Mouse (Mus musculus): ENCODE data around the gene Arhgap21. TPM values are rescaled to one million over a fixed set of nuclear protein-coding genes. Genes with fewer than 3 reads are reported as not detected.

Arhgap21 gene
- polyA plus RNA-seq, 1 experiment from 2014 or later, result 28.3 TPM

DNA sequence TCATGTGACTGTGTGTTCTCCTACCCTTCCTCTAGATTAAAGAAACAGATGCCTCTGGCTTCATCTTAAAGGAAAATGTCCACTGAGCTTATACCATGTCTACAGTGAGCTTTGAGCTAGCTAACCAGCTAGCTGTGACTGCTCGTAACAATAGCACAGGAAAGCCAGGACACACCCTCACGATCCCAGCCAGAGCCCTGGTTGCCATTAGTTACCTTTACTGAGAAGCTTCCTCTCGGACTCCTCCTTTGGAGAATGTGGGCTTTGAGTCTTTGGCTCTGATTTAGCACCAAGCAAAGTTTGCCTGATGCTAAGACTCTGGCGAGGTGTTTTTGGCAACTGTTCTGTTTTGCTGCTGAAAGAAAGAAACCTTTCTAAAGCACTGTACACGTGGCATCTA lies 107.9 kb downstream of the Arhgap21 start:
- no peaks in the 10 kb centered on the region for H3K27me3 ChIP-seq (ENCODE audit: low read depth, poor library complexity, severe bottlenecking)
- H3K27ac ChIP-seq (replicated peaks), result no peak overlapping the region
- H3K4me3 ChIP-seq, result no peak overlapping the region
- DNase-seq (ENCODE audit: low spot score), result no peak
- no peaks in the 10 kb centered on the region for H3K9me3 ChIP-seq (replicated peaks)
- H3K4me1 ChIP-seq, result no peaks in the 10 kb centered on the region
- WGBS, result 72% methylated on average over 5 of the region's 5 CpGs
- peaks cover 99% of the 10 kb centered on the region for H3K36me3 ChIP-seq

DNA sequence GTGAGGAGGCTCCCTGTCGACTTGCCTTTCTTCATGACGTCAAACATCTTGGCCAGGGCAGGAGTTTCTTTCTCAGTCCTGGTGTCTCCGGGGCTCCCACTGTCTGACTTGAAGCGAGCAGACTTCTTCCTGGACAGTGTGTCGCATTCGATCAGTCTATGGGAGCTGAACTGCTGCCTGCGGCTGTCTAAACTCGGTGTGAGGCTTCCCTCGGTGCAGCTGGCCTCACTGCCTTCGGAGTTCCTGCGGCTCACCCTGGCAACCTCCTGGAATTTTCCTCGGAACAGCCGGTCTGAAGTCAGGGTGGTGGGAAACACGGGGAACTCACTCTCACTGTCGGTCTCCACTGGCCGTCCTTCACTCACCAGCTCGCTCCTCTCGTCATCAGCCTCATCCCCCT lies 119.3 kb downstream of the Arhgap21 start:
- Histone ChIP-seq H3K4me3 (no peak overlapping the region), H3K4me1 (no peaks in the 10 kb centered on the region), H3K27ac (replicated peaks) (no peak overlapping the region), H3K27me3 (ENCODE audit: low read depth, poor library complexity, severe bottlenecking) (no peaks in the 10 kb centered on the region), H3K9me3 (replicated peaks) (no peaks in the 10 kb centered on the region), H3K36me3 (peaks cover 82% of the 10 kb centered on the region)
- WGBS, result 78% methylated on average over 18 of the region's 18 CpGs
- DNase-seq (ENCODE audit: low spot score), result peak; percentile 14

DNA sequence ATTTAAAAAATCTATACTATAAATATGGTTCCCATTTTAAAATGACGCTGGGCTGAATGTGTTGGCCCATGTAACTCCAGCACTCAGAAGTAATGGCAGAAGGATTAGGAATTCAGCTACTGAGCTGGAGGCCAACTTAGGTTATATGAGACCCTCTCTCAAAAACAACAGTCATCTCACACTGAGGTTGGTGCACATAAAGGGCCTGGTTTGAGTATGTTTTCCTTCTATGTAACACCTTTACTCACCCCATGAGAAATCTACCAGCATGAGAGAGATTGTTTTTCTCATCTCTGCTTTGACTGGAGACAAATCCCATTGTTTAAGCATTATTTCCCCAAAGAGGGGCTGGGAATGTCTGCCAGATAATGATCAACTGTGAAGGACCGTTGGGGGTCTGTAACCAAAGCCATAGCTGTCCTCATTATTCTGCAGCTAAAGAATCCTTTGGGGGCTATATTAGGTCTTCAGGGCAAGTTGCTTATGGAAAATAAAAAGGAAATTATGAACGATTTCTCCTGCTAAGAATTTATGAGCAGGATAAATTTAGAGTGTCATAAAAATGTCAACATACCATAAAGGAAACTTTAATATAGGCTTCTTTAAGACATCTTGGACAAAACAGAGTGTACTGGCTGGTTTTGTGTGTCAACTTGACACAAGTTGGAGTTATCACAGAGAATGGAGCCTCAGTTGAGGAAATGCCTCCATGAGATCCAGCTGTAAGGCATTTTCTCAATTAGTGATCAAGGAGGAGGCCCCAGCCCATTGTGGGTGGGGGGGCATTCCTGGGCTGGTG lies 136.9 kb downstream of the Arhgap21 start:
- H3K4me1 ChIP-seq, result no peaks in the 10 kb centered on the region
- no peak for DNase-seq (ENCODE audit: low spot score)
- H3K4me3 ChIP-seq, result no peak overlapping the region
- no peak overlapping the region for H3K27ac ChIP-seq (replicated peaks)
- H3K36me3 ChIP-seq, result no peaks in the 10 kb centered on the region
- no peaks in the 10 kb centered on the region for H3K27me3 ChIP-seq (ENCODE audit: low read depth, poor library complexity, severe bottlenecking)
- WGBS, result 86% methylated on average over 3 of the region's 3 CpGs
- no peaks in the 10 kb centered on the region for H3K9me3 ChIP-seq (replicated peaks)

DNA sequence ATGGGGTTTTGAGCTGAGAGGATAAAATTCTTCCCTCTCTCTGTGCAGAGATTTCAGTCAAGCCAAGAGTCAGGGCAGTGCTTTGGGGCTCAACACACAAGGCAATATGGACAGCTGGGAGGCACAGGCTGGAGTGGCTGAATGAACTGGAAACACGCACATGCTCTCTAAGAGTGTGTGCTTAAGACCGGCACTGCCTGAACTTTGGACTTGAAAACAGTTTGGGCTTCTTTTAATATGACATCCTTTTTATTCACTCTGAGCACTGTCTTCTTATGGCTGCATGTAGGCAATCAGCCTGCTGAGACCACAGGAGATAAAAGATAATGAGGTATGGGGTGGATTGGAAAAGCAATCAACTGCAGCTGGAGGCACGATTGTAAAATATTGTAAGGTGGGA lies 137.8 kb downstream of the Arhgap21 start:
- 87% methylated on average over 3 of the region's 3 CpGs for WGBS
- no peak overlapping the region for H3K27ac ChIP-seq (replicated peaks)
- H3K4me1 ChIP-seq, result no peaks in the 10 kb centered on the region
- H3K4me3 ChIP-seq, result no peak overlapping the region
- no peak for DNase-seq (ENCODE audit: low spot score)
- H3K9me3 ChIP-seq (replicated peaks), result no peaks in the 10 kb centered on the region
- no peaks in the 10 kb centered on the region for H3K36me3 ChIP-seq
- no peaks in the 10 kb centered on the region for H3K27me3 ChIP-seq (ENCODE audit: low read depth, poor library complexity, severe bottlenecking)

DNA sequence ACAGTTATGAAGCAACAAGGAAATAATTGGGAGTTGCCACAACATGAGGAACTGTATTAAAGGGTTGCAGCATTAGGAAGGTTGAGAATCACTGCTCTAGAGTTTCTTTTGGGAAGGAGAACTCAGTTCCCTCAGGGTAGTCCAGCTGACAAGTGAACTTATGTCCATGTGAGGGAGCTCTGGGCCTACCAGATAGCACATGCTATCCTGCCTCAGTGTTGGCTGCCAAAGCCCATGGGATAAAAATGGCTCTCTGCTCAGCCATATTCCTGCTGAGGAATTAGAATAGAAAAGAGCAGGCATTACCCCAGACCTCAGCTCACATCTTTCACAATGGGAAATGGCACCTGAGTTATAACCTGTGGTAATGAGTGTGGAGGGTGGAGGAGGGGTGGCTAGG lies 142.4 kb downstream of the Arhgap21 start:
- no peaks in the 10 kb centered on the region for H3K36me3 ChIP-seq
- H3K27ac ChIP-seq (replicated peaks), result no peak overlapping the region
- no peaks in the 10 kb centered on the region for H3K27me3 ChIP-seq (ENCODE audit: low read depth, poor library complexity, severe bottlenecking)
- no peaks in the 10 kb centered on the region for H3K9me3 ChIP-seq (replicated peaks)
- H3K4me1 ChIP-seq, result no peaks in the 10 kb centered on the region
- H3K4me3 ChIP-seq, result no peak overlapping the region
- no peak for DNase-seq (ENCODE audit: low spot score)

DNA sequence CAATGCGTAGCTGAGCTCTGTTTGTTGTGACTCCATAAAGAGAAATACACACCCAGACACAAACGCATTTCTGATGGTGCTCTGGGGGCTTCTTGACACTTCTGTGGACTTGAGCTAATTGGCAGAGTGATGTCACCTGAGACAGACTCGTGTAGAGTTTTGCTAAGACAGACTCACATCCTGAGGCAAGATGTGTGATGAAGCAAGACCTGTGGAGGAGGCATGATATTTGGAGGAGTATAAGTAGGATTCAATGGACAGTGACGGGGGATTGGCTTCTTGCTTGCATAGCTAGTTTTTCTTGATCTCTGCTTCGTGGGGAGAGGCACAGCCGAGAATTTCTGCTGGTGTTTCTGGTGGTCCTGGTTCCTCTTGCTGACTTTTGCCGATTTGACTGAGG lies 150.5 kb downstream of the Arhgap21 start:
- no peak for DNase-seq (ENCODE audit: low spot score)
- H3K4me3 ChIP-seq, result no peak overlapping the region
- H3K27ac ChIP-seq (replicated peaks), result no peak overlapping the region
- H3K4me1 ChIP-seq, result 0 out of 2 replicates have a peak, but pooled peaks cover 2% of the 10 kb centered on the region
- 0 out of 2 replicates have a peak, but pooled peaks cover 7% of the 10 kb centered on the region for H3K9me3 ChIP-seq (replicated peaks)
- H3K27me3 ChIP-seq (ENCODE audit: low read depth, poor library complexity, severe bottlenecking), result no peaks in the 10 kb centered on the region
- WGBS, result 84% methylated on average over 7 of the region's 7 CpGs
- no peaks in the 10 kb centered on the region for H3K36me3 ChIP-seq

DNA sequence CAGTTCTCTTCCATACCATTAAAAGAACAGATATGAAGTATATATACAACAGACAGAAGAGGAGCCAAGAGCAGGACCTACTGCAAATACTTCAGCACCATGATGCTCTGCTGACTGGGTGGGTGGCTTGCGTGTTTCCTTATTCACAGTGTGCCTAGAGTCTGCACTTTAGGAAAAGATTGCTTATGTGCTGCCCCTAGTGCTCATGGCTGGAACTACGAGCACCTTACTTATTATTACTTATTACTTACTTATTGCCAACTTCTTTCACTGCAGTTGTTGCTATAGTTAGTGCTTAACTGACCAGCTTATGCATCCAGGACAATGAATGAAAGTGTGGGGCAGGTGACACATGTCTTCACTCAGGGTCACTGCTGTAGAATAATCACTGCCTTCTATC lies 154.7 kb downstream of the Arhgap21 start:
- no peak for DNase-seq (ENCODE audit: low spot score)
- 0 out of 2 replicates have a peak, but pooled peaks cover 7% of the 10 kb centered on the region for H3K9me3 ChIP-seq (replicated peaks)
- WGBS, result 81% methylated on average over 2 of the region's 2 CpGs
- H3K4me3 ChIP-seq, result no peak overlapping the region
- no peak overlapping the region for H3K27ac ChIP-seq (replicated peaks)
- H3K36me3 ChIP-seq, result no peaks in the 10 kb centered on the region
- H3K4me1 ChIP-seq, result no peaks in the 10 kb centered on the region
- H3K27me3 ChIP-seq (ENCODE audit: low read depth, poor library complexity, severe bottlenecking), result no peaks in the 10 kb centered on the region

DNA sequence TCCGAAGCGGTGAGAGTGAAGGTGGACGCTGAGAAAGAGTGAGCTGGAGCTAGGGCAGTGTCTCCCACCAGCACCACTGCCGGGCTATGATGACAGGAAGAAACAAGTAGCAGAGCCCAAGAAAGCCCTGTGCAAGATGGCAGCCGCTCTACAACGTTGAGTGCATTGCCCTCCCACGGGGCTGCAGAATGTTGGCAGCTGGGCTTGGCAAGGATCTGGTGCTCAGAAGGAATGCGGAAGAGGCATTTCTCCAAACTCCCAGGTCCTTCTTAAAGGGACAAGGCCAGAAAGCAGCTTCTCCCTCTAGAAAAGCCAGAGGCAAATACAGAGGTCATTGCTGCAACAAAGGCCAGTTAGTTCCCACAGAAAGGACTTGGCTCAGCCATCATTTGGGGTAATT lies 157.2 kb downstream of the Arhgap21 start:
- Histone ChIP-seq H3K4me1 (no peaks in the 10 kb centered on the region), H3K27me3 (ENCODE audit: low read depth, poor library complexity, severe bottlenecking) (no peaks in the 10 kb centered on the region), H3K27ac (replicated peaks) (no peak overlapping the region), H3K4me3 (no peak overlapping the region), H3K36me3 (no peaks in the 10 kb centered on the region), H3K9me3 (replicated peaks) (0 out of 2 replicates have a peak, but pooled peaks cover 7% of the 10 kb centered on the region)
- no peak for DNase-seq (ENCODE audit: low spot score)
- 85% methylated on average over 8 of the region's 8 CpGs for WGBS

DNA sequence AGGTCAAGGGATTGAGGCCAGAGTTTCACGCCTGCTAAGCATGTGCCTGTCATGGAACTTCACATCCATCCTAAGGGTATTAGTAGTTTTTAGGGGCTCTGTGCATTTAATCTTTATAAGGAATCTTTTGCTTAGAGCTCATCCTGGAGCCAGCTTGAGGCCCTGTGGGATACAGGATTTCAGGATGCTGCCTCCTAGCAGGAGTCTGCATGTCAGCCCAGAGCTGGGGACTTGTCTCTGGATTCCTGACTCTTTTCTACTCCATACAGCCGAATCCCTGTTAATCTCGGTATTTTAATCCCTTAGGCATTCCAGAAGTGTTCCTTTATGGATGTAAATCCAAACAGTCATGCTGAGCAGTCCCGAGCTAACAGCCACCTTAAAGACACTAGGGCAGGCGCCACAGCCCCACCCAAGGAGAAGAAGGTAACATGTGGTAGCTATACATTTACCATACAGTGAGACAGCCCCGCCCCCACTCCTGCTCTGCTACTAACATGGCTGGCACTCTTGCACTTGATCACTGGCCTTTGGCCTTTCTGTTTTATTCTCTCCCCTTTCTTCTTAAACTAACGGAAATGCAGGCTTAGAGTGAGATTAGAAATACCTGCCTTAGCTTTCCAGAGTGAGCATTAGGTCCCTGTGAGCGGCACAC lies 167.3 kb downstream of the Arhgap21 start:
- H3K4me3 ChIP-seq, result no peak overlapping the region
- no peaks in the 10 kb centered on the region for H3K36me3 ChIP-seq
- no peaks in the 10 kb centered on the region for H3K27me3 ChIP-seq (ENCODE audit: low read depth, poor library complexity, severe bottlenecking)
- no peak overlapping the region for H3K27ac ChIP-seq (replicated peaks)
- 0 out of 2 replicates have a peak, but pooled peaks cover 3% of the 10 kb centered on the region for H3K4me1 ChIP-seq
- DNase-seq (ENCODE audit: low spot score), result no peak
- WGBS, result 64% methylated on average over 8 of the region's 8 CpGs
- H3K9me3 ChIP-seq (replicated peaks), result no peaks in the 10 kb centered on the region

Other genes starting within 250 kb of the Arhgap21 start
- 0.95 and 0.96 TPM in 2 replicates for gene Enkur, start 236.5 kb upstream of the Arhgap21 start, polyA plus RNA-seq (2016; fragmentation: Nextera tagmentation; extraction: Ambion mirVana)
- 14.9 and 17.5 TPM in 2 replicates for gene Thnsl1, start 236.8 kb upstream of the Arhgap21 start, polyA plus RNA-seq (2016; fragmentation: Nextera tagmentation; extraction: Ambion mirVana)

All from midbrain, embryonic 10.5 days (tissue).